8 mouse cellular contexts compared by ENCODE assay signal in the genomic region with DNA sequence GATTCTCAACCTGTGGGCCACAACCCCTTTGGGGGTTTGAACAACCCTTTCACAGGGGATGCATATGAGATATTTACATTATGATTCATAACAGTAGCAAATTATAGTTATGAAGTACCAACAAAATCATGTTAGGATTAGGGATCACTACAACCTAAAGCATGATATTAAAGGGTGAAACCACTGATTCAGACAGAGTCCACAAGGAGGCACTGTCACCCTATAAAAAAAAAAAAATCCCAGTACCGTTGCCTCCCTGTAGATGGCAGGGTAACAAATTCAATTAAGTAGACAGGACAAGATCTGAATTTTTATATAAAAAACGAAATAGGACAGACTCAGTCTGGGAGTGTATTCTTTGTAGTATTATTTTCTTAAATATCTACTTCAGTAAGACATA. TPM values are rescaled to one million over a fixed set of nuclear protein-coding genes. Genes with fewer than 3 reads are reported as not detected.
DNase-seq lines count a peak whose midpoint lies in the region; ATAC-seq and TF ChIP-seq lines count a peak whose summit lies in the region.

No protein-coding gene starts in this region.

- H3K9me3 ChIP-seq in limb, embryonic 13.5 days = no peaks in the 10 kb centered on the region
- H3K9me3 ChIP-seq in neural tube, embryonic 12.5 days = no peaks in the 10 kb centered on the region

- 4% methylated on average over 2 of the region's 2 CpGs for WGBS in heart, adult 2 months
- 5% methylated on average over 2 of the region's 2 CpGs for WGBS in limb, embryonic 13.5 days
- WGBS in neural tube, embryonic 12.5 days = 4% methylated on average over 2 of the region's 2 CpGs

- no peak overlapping the region for H3K9ac ChIP-seq in heart, adult 2 months (ENCODE audit: low read depth, low read length)
- no peak overlapping the region for H3K9ac ChIP-seq in limb, embryonic 13.5 days
- H3K9ac ChIP-seq in neural tube, embryonic 12.5 days = no peak overlapping the region

- ATAC-seq in CD4-positive, CD25-positive, alpha-beta regulatory T cell, adult 4 months = peak; percentile 100
- ATAC-seq in limb, embryonic 13.5 days (ENCODE audit: low FRiP score, low read depth) = peak; percentile 54; the same call in 1 of the 2 replicates
- peak; percentile 54; the same call in 1 of the 2 replicates for ATAC-seq in neural tube, embryonic 12.5 days (ENCODE audit: low FRiP score, low read depth)

- H3K27ac ChIP-seq in heart, adult 2 months = no peak overlapping the region
- H3K27ac ChIP-seq in limb, embryonic 13.5 days = no peak overlapping the region
- no peak overlapping the region for H3K27ac ChIP-seq in neural tube, embryonic 12.5 days

- no peaks in the 10 kb centered on the region for H3K36me3 ChIP-seq in heart, adult 2 months (ENCODE audit: control insufficient read depth, insufficient read depth, low read length)
- no peaks in the 10 kb centered on the region; the same call in 1 of the 2 replicates for H3K36me3 ChIP-seq in limb, embryonic 13.5 days
- H3K36me3 ChIP-seq in neural tube, embryonic 12.5 days = peaks cover 8% of the 10 kb centered on the region

- no peaks in the 10 kb centered on the region for H3K27me3 ChIP-seq in heart, adult 2 months (ENCODE audit: control insufficient read depth, insufficient read depth, low read length)
- H3K27me3 ChIP-seq in limb, embryonic 13.5 days = no peaks in the 10 kb centered on the region
- no peaks in the 10 kb centered on the region for H3K27me3 ChIP-seq in neural tube, embryonic 12.5 days (replicated peaks)

- H3K4me3 ChIP-seq in heart, adult 2 months = no peak overlapping the region
- H3K4me3 ChIP-seq in limb, embryonic 13.5 days = no peak overlapping the region
- no peak overlapping the region for H3K4me3 ChIP-seq in neural tube, embryonic 12.5 days

- intact Hi-C loops in heart, adult 2 months (cut with DNase I) = loop anchor here (1.0 kb wide), 2 partner anchors 177 to 279 kb away; no protein-coding TSS in a partner anchor
- intact Hi-C loops in heart, postnatal 25 days (cut with DNase I) = loop anchor here (1.0 kb wide), 1 partner anchor 279 kb away; no protein-coding TSS in a partner anchor
- intact Hi-C loops in heart, postnatal 36 days (cut with DNase I) = loop anchor here (1.0 to 5.0 kb wide), 3 partner anchors 95 to 279 kb away; a partner anchor contains a TSS

- peak in 1 of 2 experiments; percentile 36 for DNase-seq in heart, adult 2 months
- no peak for DNase-seq in heart, postnatal 25 days (ENCODE audit: low spot score)
- peak; percentile 74 for DNase-seq in cerebellum, adult 9-10 months
- peak; percentile 27 to 39 for DNase-seq in heart, postnatal 36 days
- no peak for DNase-seq in urinary bladder, postnatal 10 days (ENCODE audit: low spot score)

- H3K79me2 ChIP-seq in heart, adult 2 months (replicated peaks; ENCODE audit: control insufficient read depth, insufficient read depth, low read length) = no peaks in the 10 kb centered on the region

- H3K4me1 ChIP-seq in heart, adult 2 months (ENCODE audit: control insufficient read depth, insufficient read depth, low read length) = no peaks in the 10 kb centered on the region
- peaks cover 12% of the 10 kb centered on the region for H3K4me1 ChIP-seq in limb, embryonic 13.5 days
- no peaks in the 10 kb centered on the region for H3K4me1 ChIP-seq in neural tube, embryonic 12.5 days

- no peak overlapping the region for H3K4me2 ChIP-seq in limb, embryonic 13.5 days (replicated peaks)
- H3K4me2 ChIP-seq in neural tube, embryonic 12.5 days (replicated peaks) = no peak overlapping the region

- TF ChIP-seq POLR2A in heart, adult 2 months (IDR thresholded peaks at IDR 0.05; ENCODE audit: insufficient read depth, low read depth, low read length) = no peak

- TF ChIP-seq EP300 in heart, adult 2 months (IDR thresholded peaks at IDR 0.05; ENCODE audit: insufficient read depth, low read depth, low read length) = no peak

- peak; percentile 99 for TF ChIP-seq CTCF in heart, adult 2 months (IDR thresholded peaks at IDR 0.05)

RNA-seq across cellular contexts. Expression of a gene that starts 17.2 kb away (rescaled TPM):
- total RNA-seq in heart, adult 2 months (2021) = 10 to 100 TPM; 58.2 to 67.2 TPM
- polyA plus RNA-seq in heart, adult 2 months (2012; rRNA removed) = 65.4 and 108 TPM in 2 replicates
- 10 to 100 TPM; 78.4 to 85.9 TPM for total RNA-seq in heart, postnatal 25 days (2021)
- 100 to 1,000 TPM; 166 to 170 TPM for polyA plus RNA-seq in CD4-positive, CD25-positive, alpha-beta regulatory T cell, adult 4 months (2017; shearing (Covaris generic))
- 10 to 100 TPM; 82.7 to 98.0 TPM for total RNA-seq in heart, postnatal 36 days (2021)
- polyA plus RNA-seq in limb, embryonic 13.5 days (2015; fragmentation: Nextera tagmentation; extraction: Ambion mirVana) = 148 and 149 TPM in 2 replicates
- polyA plus RNA-seq in neural tube, embryonic 12.5 days (2016; fragmentation: Nextera tagmentation; extraction: Ambion mirVana) = 92.9 and 95.8 TPM in 2 replicates

Comparison
In these comparisons a context has a peak if more than half of its experiments do, and no peak if none do; other contexts are left out.
1. DNase-seq: peak in cerebellum, adult 9-10 months (single experiment) and heart, postnatal 36 days (2 of 2); none in heart, postnatal 25 days (single experiment) and urinary bladder, postnatal 10 days (single experiment).
2. Peak in every context shown above with its lines, with median percentiles within 50 percentile points of each other: ATAC-seq.